Mouse (Mus musculus): ENCODE measurements around the gene Tpcn1. TPM values are rescaled to one million over a fixed set of nuclear protein-coding genes. Genes with fewer than 3 reads are reported as not detected.
A peak's percentile ranks its signal among the peaks of the same experiment; 100 is the strongest.

Gene Tpcn1
- polyA plus RNA-seq, 1 experiment from 2014 or later: 15.6 TPM

DNA sequence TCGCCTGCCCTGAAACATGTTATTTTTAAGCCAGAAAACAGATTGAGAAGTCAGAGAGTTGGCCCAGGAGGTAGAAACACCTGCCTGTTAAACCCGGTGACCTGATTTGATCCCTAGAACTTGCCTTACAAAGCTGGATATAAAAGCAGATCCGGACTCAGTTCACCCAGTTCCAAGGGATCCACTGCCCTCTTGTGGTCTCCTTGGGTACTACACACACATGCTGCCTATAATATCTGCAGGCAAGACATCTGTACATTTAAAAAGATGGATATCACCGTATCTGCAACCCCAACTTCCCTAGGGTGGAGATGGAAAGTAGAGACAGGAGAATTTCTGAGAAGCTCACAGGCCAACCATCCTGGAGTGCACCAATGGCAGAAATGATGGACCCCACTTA lies 27.4 kb upstream of the Tpcn1 start:
- Histone ChIP-seq H3K36me3 (ENCODE audit: control insufficient read depth, insufficient read depth, low read length) (peaks cover 8% of the 10 kb centered on the region), H3K9ac (ENCODE audit: low read depth, low read length) (no peak overlapping the region), H3K4me2 (replicated peaks; ENCODE audit: low read depth, low read length) (no peak overlapping the region), H3K4me1 (replicated peaks; ENCODE audit: control insufficient read depth, insufficient read depth, low read length) (peaks cover 7% of the 10 kb centered on the region), H3K27ac (ENCODE audit: low read depth, low read length) (no peak overlapping the region), H3K4me3 (ENCODE audit: low read depth, low read length) (no peak overlapping the region), H3K27me3 (ENCODE audit: control insufficient read depth, insufficient read depth, low read length) (no peaks in the 10 kb centered on the region), H3K9me3 (ENCODE audit: control insufficient read depth, low read length) (no peaks in the 10 kb centered on the region)
- ATAC-seq (ENCODE audit: low FRiP score) (no peak), DNase-seq (ENCODE audit: low spot score) (peak; percentile 44)
- 98% methylated on average over 4 of the region's 4 CpGs for WGBS

- WGBS: under 1% methylated on average over 69 of the region's 69 CpGs
- peak; percentile 95 for ATAC-seq (ENCODE audit: low FRiP score)
- peak overlapping the region; percentile 93 for H3K4me2 ChIP-seq (replicated peaks; ENCODE audit: low read depth, low read length)
- H3K36me3 ChIP-seq (ENCODE audit: control insufficient read depth, insufficient read depth, low read length): no peaks in the 10 kb centered on the region; the same call in 1 of the 2 replicates
- peaks cover 9% of the 10 kb centered on the region for H3K4me1 ChIP-seq (replicated peaks; ENCODE audit: control insufficient read depth, insufficient read depth, low read length)
- H3K9me3 ChIP-seq (ENCODE audit: control insufficient read depth, low read length): no peaks in the 10 kb centered on the region
- H3K9ac ChIP-seq (ENCODE audit: low read depth, low read length): peak overlapping the region; percentile 69
- H3K4me3 ChIP-seq (ENCODE audit: low read depth, low read length): peak overlapping the region; percentile 68
- no peaks in the 10 kb centered on the region for H3K27me3 ChIP-seq (ENCODE audit: control insufficient read depth, insufficient read depth, low read length)
- peak; percentile 100 for DNase-seq (ENCODE audit: low spot score)
- peak overlapping the region; percentile 64 for H3K27ac ChIP-seq (ENCODE audit: low read depth, low read length)
Measured at GRCm38 (mm10) chr5:120612822-120613604, 24.5 kb upstream of the Tpcn1 start.

GRCm38 (mm10) chr5:120612442-120612821 lies 24.0 kb upstream of the Tpcn1 start, which contains the start of the genes Rita1 and Ddx54:
Rita1 (minus strand) TSS chr5:120612589.
Ddx54 (plus strand) TSS chr5:120612739.
- under 1% methylated on average over 22 of the region's 22 CpGs for WGBS

DNA sequence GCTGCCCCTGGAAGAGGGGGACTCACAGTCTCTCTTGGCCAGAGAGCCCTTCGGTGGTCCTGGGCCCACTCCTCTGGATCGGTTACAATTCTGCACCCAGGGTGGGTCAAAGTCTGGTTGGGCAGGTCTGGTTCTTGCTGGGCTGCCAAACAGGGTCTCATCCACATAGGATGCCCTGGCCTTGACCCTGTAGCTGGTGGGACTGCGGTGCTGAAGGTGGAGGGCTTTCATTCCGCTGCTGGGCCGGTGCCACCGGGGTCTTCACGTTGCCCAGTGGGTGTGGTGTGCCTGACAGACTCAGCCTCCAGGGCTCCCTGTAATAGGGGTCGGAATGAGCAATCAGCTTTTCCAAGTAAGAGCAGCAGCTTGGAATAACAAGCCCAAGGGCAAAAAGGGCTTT lies 22.9 kb upstream of the Tpcn1 start:
- Histone ChIP-seq H3K4me2 (replicated peaks; ENCODE audit: low read depth, low read length) (peak overlapping the region; percentile 93), H3K27ac (ENCODE audit: low read depth, low read length) (no peak overlapping the region), H3K27me3 (ENCODE audit: control insufficient read depth, insufficient read depth, low read length) (no peaks in the 10 kb centered on the region), H3K9me3 (ENCODE audit: control insufficient read depth, low read length) (no peaks in the 10 kb centered on the region), H3K9ac (ENCODE audit: low read depth, low read length) (peak overlapping the region; percentile 69; the same call in 1 of the 2 replicates), H3K4me1 (replicated peaks; ENCODE audit: control insufficient read depth, insufficient read depth, low read length) (peaks cover 9% of the 10 kb centered on the region), H3K4me3 (ENCODE audit: low read depth, low read length) (peak overlapping the region; percentile 68), H3K36me3 (ENCODE audit: control insufficient read depth, insufficient read depth, low read length) (no peaks in the 10 kb centered on the region; the same call in 1 of the 2 replicates)
- WGBS: 57% methylated on average over 8 of the region's 8 CpGs
- ATAC-seq (ENCODE audit: low FRiP score): no peak
- DNase-seq (ENCODE audit: low spot score): no peak

More at GRCm38 (mm10) chr5:120612442-120612821, 24.0 kb upstream of the Tpcn1 start, which contains the start of the genes Rita1 and Ddx54:
- Histone ChIP-seq H3K4me1 (replicated peaks; ENCODE audit: control insufficient read depth, insufficient read depth, low read length) (peaks cover 9% of the 10 kb centered on the region), H3K9ac (ENCODE audit: low read depth, low read length) (peak within 1 kb of the TSS; percentile 69), H3K4me2 (replicated peaks; ENCODE audit: low read depth, low read length) (peak within 1 kb of the TSS; percentile 93), H3K27me3 (ENCODE audit: control insufficient read depth, insufficient read depth, low read length) (no peaks in the 10 kb centered on the region), H3K36me3 (ENCODE audit: control insufficient read depth, insufficient read depth, low read length) (no peaks in the 10 kb centered on the region; the same call in 1 of the 2 replicates), H3K9me3 (ENCODE audit: control insufficient read depth, low read length) (no peaks in the 10 kb centered on the region), H3K27ac (ENCODE audit: low read depth, low read length) (peak within 1 kb of the TSS; percentile 64), H3K4me3 (ENCODE audit: low read depth, low read length) (peak within 1 kb of the TSS; percentile 68)
- ATAC-seq (ENCODE audit: low FRiP score) (peak; percentile 88), DNase-seq (ENCODE audit: low spot score) (peak; percentile 98)

DNA sequence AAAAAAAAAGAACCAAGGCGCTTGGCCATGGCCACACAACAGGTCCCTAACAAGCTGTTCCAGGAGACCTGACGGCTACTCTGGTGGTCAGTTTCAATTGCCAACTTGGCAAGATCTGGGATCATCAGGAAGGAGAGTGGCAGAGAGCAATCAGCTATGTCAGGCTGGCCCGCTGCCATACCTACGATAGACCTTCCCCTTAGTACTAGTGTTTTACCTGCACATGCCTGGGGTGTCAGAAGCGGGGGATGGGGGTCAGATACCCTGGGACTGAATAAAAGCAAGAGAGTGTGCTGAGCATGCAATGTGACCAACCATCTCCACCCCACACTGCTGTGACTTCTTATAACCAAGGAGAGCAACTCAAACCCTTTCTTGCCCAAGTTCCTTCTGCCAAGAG lies 22.4 kb upstream of the Tpcn1 start:
- H3K4me2 ChIP-seq (replicated peaks; ENCODE audit: low read depth, low read length): no peak overlapping the region

DNA sequence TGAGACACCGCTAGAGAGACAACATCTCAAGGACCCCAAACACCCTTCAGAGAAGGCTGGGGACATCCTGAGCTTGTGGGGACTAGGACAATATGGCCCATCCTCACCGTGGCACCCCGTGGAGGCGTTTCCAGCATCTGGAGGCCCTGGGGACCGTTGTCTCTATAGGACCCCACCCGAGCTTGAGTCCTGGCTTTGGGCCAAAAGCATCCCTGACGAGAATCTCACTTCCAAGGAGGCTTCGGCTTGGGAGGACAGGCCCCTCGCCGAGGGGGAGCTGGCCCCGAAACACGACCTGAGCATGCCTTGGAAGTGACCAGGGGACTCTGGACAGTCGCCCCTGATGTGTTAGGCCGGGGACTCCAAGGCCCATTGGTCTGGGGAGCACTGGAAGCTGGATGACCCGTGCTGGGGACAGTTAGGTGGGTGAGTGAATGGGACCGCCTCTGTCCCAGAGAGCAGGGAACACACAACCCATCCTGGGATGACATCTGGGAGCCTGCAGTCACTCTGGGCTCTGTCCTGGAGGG lies 20.8 kb upstream of the Tpcn1 start:
- Histone ChIP-seq H3K9ac (ENCODE audit: low read depth, low read length) (no peak overlapping the region), H3K4me1 (replicated peaks; ENCODE audit: control insufficient read depth, insufficient read depth, low read length) (peaks cover 9% of the 10 kb centered on the region), H3K36me3 (ENCODE audit: control insufficient read depth, insufficient read depth, low read length) (no peaks in the 10 kb centered on the region), H3K4me2 (replicated peaks; ENCODE audit: low read depth, low read length) (no peak overlapping the region), H3K4me3 (ENCODE audit: low read depth, low read length) (no peak overlapping the region), H3K27ac (ENCODE audit: low read depth, low read length) (no peak overlapping the region), H3K27me3 (ENCODE audit: control insufficient read depth, insufficient read depth, low read length) (no peaks in the 10 kb centered on the region), H3K9me3 (ENCODE audit: control insufficient read depth, low read length) (no peaks in the 10 kb centered on the region)
- WGBS: 87% methylated on average over 16 of the region's 16 CpGs
- DNase-seq (ENCODE audit: low spot score) (no peak), ATAC-seq (ENCODE audit: low FRiP score) (no peak)

More for the DNA sequence above, 22.4 kb upstream of the Tpcn1 start:
- Histone ChIP-seq H3K4me1 (replicated peaks; ENCODE audit: control insufficient read depth, insufficient read depth, low read length) (peaks cover 9% of the 10 kb centered on the region), H3K36me3 (ENCODE audit: control insufficient read depth, insufficient read depth, low read length) (no peaks in the 10 kb centered on the region; the same call in 1 of the 2 replicates), H3K4me3 (ENCODE audit: low read depth, low read length) (no peak overlapping the region), H3K9me3 (ENCODE audit: control insufficient read depth, low read length) (no peaks in the 10 kb centered on the region), H3K27me3 (ENCODE audit: control insufficient read depth, insufficient read depth, low read length) (no peaks in the 10 kb centered on the region), H3K9ac (ENCODE audit: low read depth, low read length) (no peak overlapping the region), H3K27ac (ENCODE audit: low read depth, low read length) (no peak overlapping the region)
- ATAC-seq (ENCODE audit: low FRiP score): no peak
- no peak for DNase-seq (ENCODE audit: low spot score)
- 93% methylated on average over 5 of the region's 5 CpGs for WGBS

GRCm38 (mm10) chr5:120607335-120607734 lies 18.9 kb upstream of the Tpcn1 start:
- Histone ChIP-seq H3K4me3 (ENCODE audit: low read depth, low read length) (no peak overlapping the region), H3K27me3 (ENCODE audit: control insufficient read depth, insufficient read depth, low read length) (no peaks in the 10 kb centered on the region), H3K36me3 (ENCODE audit: control insufficient read depth, insufficient read depth, low read length) (no peaks in the 10 kb centered on the region), H3K9ac (ENCODE audit: low read depth, low read length) (no peak overlapping the region), H3K4me1 (replicated peaks; ENCODE audit: control insufficient read depth, insufficient read depth, low read length) (peaks cover 5% of the 10 kb centered on the region), H3K9me3 (ENCODE audit: control insufficient read depth, low read length) (no peaks in the 10 kb centered on the region), H3K4me2 (replicated peaks; ENCODE audit: low read depth, low read length) (no peak overlapping the region), H3K27ac (ENCODE audit: low read depth, low read length) (no peak overlapping the region)
- ATAC-seq (ENCODE audit: low FRiP score): no peak
- no peak for DNase-seq (ENCODE audit: low spot score)
- 81% methylated on average over 3 of the region's 3 CpGs for WGBS

- ATAC-seq (ENCODE audit: low FRiP score) (no peak), DNase-seq (ENCODE audit: low spot score) (no peak)
- Histone ChIP-seq H3K4me2 (replicated peaks; ENCODE audit: low read depth, low read length) (no peak overlapping the region), H3K36me3 (ENCODE audit: control insufficient read depth, insufficient read depth, low read length) (no peaks in the 10 kb centered on the region), H3K27me3 (ENCODE audit: control insufficient read depth, insufficient read depth, low read length) (no peaks in the 10 kb centered on the region), H3K4me1 (replicated peaks; ENCODE audit: control insufficient read depth, insufficient read depth, low read length) (peaks cover 5% of the 10 kb centered on the region), H3K9me3 (ENCODE audit: control insufficient read depth, low read length) (no peaks in the 10 kb centered on the region), H3K9ac (ENCODE audit: low read depth, low read length) (no peak overlapping the region), H3K27ac (ENCODE audit: low read depth, low read length) (no peak overlapping the region), H3K4me3 (ENCODE audit: low read depth, low read length) (no peak overlapping the region)
- WGBS: 67% methylated on average over 23 of the region's 25 CpGs
Measured at GRCm38 (mm10) chr5:120606590-120607200, 18.2 kb upstream of the Tpcn1 start.
